Mouse (Mus musculus): ENCODE results near the gene Zfp36l1.

DNA sequence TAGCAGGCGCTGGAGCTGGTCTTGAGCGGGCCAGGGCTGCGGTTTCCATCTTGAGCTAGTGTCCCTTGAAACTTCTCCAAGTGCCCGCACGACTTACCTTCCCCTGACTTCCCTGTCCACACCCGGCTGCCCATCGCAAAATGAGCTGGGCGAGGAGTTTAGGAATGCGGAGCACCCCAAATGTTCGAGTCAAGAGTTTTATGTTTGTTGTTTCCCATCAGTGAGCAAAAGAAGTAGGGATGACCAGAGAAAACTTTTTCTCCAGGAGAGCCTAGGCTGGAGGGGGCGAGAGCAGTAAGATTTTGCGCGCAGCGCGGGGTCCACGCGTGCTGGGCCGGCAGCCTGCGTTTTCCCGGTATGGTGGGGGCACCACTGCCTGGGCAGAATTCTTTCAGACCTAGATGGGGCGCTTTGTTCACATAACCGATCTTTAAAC, 791 bp upstream of the Zfp36l1 start:
- TF ChIP-seq POLR2A (IDR thresholded peaks at IDR 0.05; ENCODE audit: insufficient read depth, low read depth, low read length) (no peak), CTCF (IDR thresholded peaks at IDR 0.05; ENCODE audit: insufficient read depth, low read depth, low read length) (no peak)
